Mouse (Mus musculus): ENCODE data around the gene Spint1.

DNA sequence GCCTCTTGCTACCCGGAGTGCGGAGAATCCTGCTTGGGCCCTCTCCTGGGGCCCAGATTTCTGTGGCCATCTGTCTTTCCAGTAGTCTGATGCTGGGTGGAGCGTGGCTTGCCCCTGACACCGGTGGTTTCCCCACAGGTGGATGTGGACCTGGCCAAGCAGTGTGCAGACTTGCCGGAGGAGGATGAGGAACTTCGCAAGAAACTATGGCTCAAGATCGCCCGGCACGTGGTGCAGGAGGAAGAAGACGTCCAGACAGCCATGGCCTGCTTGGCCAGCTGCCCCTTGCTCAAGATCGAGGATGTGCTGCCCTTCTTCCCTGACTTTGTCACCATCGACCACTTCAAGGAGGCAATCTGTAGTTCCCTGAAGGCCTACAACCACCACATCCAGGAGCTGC is 59.6 kb downstream of the Spint1 start:
- TF ChIP-seq MAFK (IDR thresholded peaks at IDR 0.05; ENCODE audit: insufficient read depth, low read depth, low read length), result no peak
- no peak for TF ChIP-seq CHD2 (IDR thresholded peaks at IDR 0.05; ENCODE audit: low read depth, low read length)
- no peak for TF ChIP-seq ZNF384 (IDR thresholded peaks at IDR 0.05; ENCODE audit: low read depth, low read length)
- no peak for TF ChIP-seq HCFC1 (IDR thresholded peaks at IDR 0.05; ENCODE audit: borderline replicate concordance, insufficient read depth, low read length)
